Mouse (Mus musculus) E14TG2a.4 (cell line): Measurements from ENCODE around the gene Zbtb3.

ENCODE experiments used
- H3K27me3 ChIP-seq: 2 replicates; pipeline ENCODE4 v1.6.1; 2014; ENCODE audit warnings: low read length, control low read depth; ENCODE audit not compliant: insufficient read depth
- H3K36me3 ChIP-seq: 2 replicates; pipeline ENCODE4 v1.6.1; 2014; ENCODE audit warnings: low read length, control low read depth; ENCODE audit not compliant: insufficient read depth
- H3K4me1 ChIP-seq: replicated peaks from 2 replicates; pipeline ENCODE4 v1.6.1; 2014; ENCODE audit warnings: low read depth, low read length, control low read depth
- H3K4me3 ChIP-seq: replicated peaks from 2 replicates; pipeline ENCODE4 v1.5.1; 2014; ENCODE audit warnings: mild to moderate bottlenecking, low read length
- H3K9me3 ChIP-seq: 2 replicates; pipeline ENCODE4 v1.6.1; 2014; ENCODE audit warnings: low read length, control low read depth
- CTCF ChIP-seq: conservative IDR thresholded peaks from 2 replicates; pipeline ENCODE4 v1.5.1; 2014; ENCODE audit warnings: low read length
- NANOG ChIP-seq: IDR thresholded peaks from 2 replicates; pipeline ENCODE4 v1.6.1; 2014; ENCODE audit warnings: borderline replicate concordance, low read length, mixed read lengths
- POU5F1 ChIP-seq: IDR thresholded peaks from 2 replicates; pipeline ENCODE4 v1.6.1; 2014; ENCODE audit warnings: low read length, borderline replicate concordance

Zbtb3 gene

GRCm38 (mm10) chr19:8818301-8818798 is 16.0 kb downstream of the Zbtb3 start:
- H3K9me3 ChIP-seq: no peaks in the 10 kb centered on the region

DNA sequence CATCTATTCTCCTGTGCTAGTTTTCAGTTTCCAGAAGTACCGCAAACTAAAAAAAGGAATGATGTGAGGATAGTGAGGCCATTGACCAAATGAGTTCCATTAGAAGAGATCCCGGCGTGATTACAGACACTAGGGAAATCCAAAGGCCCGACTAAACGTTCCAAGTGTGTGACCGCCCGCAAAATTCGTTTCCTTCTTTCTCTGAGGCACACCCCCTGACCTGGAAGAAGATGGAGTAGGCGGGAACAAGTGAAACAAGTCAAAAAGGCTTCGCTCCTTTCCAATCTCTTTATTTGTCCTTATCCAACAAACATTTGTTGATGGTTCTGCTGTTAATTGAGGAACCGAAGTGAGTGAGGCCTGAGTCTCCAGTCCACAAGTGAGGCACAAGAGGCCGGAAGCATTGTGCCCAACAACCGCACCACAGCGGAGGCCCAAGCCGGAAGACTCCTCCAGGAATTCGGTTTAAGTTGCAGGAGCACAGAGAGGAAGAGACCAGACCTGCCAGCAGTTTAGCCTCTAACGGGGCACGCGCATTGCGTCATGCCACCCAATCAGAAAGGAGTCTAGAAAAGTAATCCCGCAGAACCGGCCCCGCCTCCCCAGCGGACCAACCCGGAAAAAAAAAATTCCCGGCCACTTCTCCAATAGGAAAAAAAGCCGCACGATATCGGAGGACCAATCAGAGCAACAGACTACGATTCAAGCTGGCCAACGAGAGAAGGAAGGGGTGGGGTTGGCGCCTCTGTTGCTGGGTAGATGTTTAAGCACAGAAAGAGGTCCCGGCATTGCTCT is 16.6 kb downstream of the Zbtb3 start, which contains the start of gene Ttc9c:
TSS of gene Ttc9c (minus strand) at position 533 of the 795 bp plus-strand sequence.
- no peaks in the 10 kb centered on the region for H3K9me3 ChIP-seq
- TF ChIP-seq CTCF (no peak), POU5F1 (no peak), NANOG (no peak)
- no peaks in the 10 kb centered on the region for H3K27me3 ChIP-seq
- H3K4me3 ChIP-seq: peak within 1 kb of the TSS; percentile 99
- peaks cover 75% of the 10 kb centered on the region for H3K36me3 ChIP-seq
- peaks cover 63% of the 10 kb centered on the region for H3K4me1 ChIP-seq

More at GRCm38 (mm10) chr19:8818301-8818798, 16.0 kb downstream of the Zbtb3 start:
- no peak for TF ChIP-seq CTCF
- no peak for TF ChIP-seq NANOG
- no peak for TF ChIP-seq POU5F1
- Histone ChIP-seq H3K4me3 (peak overlapping the region; percentile 99), H3K27me3 (no peaks in the 10 kb centered on the region), H3K4me1 (peaks cover 61% of the 10 kb centered on the region), H3K36me3 (peaks cover 75% of the 10 kb centered on the region)

- Histone ChIP-seq H3K36me3 (peaks cover 76% of the 10 kb centered on the region), H3K4me1 (peaks cover 65% of the 10 kb centered on the region), H3K4me3 (peak within 1 kb of the TSS; percentile 99), H3K27me3 (no peaks in the 10 kb centered on the region), H3K9me3 (no peaks in the 10 kb centered on the region)
- TF ChIP-seq CTCF: no peak
These were observed 17.5 kb downstream of the Zbtb3 start, which contains the start of gene Hnrnpul2 for GRCm38 (mm10) chr19:8819596-8820423. Hnrnpul2 (plus strand) TSS chr19:8820010.

DNA sequence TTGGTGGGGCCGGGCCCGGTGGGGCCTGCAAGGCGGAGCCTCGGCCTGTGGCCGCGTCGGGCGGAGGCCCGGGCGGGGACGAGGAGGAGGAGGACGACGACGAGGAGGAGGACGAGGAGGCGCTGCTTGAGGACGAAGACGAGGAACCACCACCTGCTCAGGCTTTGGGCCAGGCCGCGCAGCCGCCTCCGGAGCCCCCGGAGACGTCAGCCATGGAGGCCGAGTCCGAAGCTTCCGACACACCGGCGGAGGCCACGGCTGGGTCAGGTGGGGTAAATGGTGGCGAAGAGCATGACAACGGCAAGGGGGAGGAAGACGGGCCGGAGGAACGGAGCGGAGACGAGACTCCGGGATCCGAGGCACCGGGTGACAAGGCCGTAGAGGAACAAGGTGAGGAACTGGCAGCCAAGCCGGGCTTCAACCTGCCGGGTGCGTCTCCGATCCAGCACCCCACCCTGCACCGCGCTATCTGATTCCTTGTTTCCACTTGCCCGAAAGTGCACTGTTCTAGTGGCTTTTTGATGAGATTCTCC is 18.1 kb downstream of the Zbtb3 start:
- no peaks in the 10 kb centered on the region for H3K27me3 ChIP-seq
- H3K36me3 ChIP-seq: peaks cover 76% of the 10 kb centered on the region
- no peaks in the 10 kb centered on the region for H3K9me3 ChIP-seq
- H3K4me1 ChIP-seq: peaks cover 68% of the 10 kb centered on the region
- TF ChIP-seq CTCF: no peak
- TF ChIP-seq NANOG: no peak
- peak overlapping the region; percentile 99 for H3K4me3 ChIP-seq

DNA sequence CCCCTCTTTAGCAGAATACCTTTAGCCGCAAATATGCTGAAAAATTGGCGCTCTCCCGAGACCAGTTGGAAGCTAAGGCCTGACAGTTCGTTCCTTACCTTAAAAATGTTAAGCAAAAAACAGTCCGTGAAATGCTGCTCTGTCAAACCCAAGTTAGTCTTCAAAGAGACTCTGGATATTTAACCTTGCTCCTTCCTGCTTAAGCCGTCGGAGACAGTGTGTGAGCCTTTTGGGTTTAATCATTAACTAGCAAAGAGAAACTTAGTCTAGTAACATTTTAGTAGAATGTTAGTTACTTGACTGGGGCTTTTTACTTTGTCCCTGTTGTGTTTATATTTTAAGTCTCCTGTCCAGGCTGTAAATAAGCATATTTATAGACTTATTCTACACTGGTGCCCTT is 18.8 kb downstream of the Zbtb3 start:
- TF ChIP-seq CTCF (no peak), POU5F1 (no peak), NANOG (no peak)
- Histone ChIP-seq H3K36me3 (peaks cover 76% of the 10 kb centered on the region), H3K4me1 (peaks cover 62% of the 10 kb centered on the region), H3K9me3 (no peaks in the 10 kb centered on the region), H3K27me3 (no peaks in the 10 kb centered on the region), H3K4me3 (peak overlapping the region; percentile 99)

DNA sequence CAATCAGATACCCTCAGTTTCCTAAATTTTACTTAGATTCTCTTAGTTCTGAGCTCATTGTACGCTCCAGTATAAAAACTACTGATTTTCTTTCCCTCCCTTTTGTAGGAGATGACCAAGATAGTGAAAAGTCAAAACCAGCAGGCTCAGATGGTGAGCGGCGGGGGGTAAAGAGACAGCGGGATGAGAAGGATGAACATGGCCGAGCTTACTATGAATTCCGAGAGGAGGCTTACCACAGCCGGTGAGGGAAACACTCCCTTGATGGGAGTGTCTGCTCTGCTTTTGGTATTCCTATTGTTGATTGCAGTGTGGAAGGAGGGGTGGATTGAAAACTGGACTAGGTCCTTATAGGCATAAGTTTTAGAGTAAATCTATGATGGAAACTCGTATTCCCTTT is 20.3 kb downstream of the Zbtb3 start:
- peaks cover 48% of the 10 kb centered on the region for H3K4me1 ChIP-seq
- peaks cover 76% of the 10 kb centered on the region for H3K36me3 ChIP-seq
- no peaks in the 10 kb centered on the region for H3K9me3 ChIP-seq
- peak overlapping the region; percentile 32; the same call in 1 of the 2 replicates for H3K4me3 ChIP-seq
- TF ChIP-seq NANOG (no peak), CTCF (no peak), POU5F1 (no peak)
- H3K27me3 ChIP-seq: no peaks in the 10 kb centered on the region

GRCm38 (mm10) chr19:8829660-8830059 is 27.3 kb downstream of the Zbtb3 start, which contains the start of gene AC129217.1:
AC129217.1 (plus strand) TSS chr19:8829773.
- no peak for TF ChIP-seq NANOG
- TF ChIP-seq CTCF: no peak
- TF ChIP-seq POU5F1: no peak
- Histone ChIP-seq H3K4me1 (peaks cover 35% of the 10 kb centered on the region), H3K4me3 (no peak within 1 kb of the TSS), H3K9me3 (no peaks in the 10 kb centered on the region), H3K36me3 (peaks cover 99% of the 10 kb centered on the region), H3K27me3 (no peaks in the 10 kb centered on the region)

DNA sequence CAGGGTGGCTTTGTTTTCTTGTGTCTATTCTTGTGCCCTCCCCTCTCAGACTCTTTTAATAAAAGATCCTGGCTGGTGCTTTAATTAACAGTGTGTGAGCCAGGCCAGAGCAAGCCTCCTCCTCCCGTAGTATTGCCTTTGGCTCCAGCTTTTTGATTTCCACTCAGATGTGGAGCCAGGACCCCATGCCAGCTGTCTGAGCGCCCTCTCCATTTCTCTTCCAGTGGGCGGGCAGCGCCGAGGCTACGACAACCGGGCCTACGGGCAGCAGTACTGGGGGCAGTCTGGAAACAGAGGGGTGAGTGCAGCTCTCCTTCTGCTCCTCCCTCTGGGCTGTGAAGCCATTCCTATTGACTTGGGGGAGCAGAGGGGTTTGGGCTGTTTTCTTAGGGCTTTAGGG is 28.3 kb downstream of the Zbtb3 start:
- Histone ChIP-seq H3K27me3 (no peaks in the 10 kb centered on the region), H3K4me3 (no peak overlapping the region), H3K9me3 (no peaks in the 10 kb centered on the region), H3K4me1 (peaks cover 33% of the 10 kb centered on the region), H3K36me3 (peaks cover 98% of the 10 kb centered on the region)
- TF ChIP-seq POU5F1 (no peak), CTCF (no peak), NANOG (no peak)
